Mouse (Mus musculus) C2C12 (cell line): ENCODE measurements at regions not wholly inside any gene's neighbourhood (a gene's known extent, or its start where the extent isn't known, plus 50 kb on each side); places are given as distances from the start of the nearest gene placed in this dataset.

Experiments used
- H3K27me3 ChIP-seq: one replicate; pipeline ENCODE4 v1.6.1; 2011; ENCODE audit not compliant: control insufficient read depth, insufficient read depth, insufficient read length
- H3K36me3 ChIP-seq: one replicate; pipeline ENCODE4 v1.6.1; 2011; ENCODE audit not compliant: control insufficient read depth, insufficient read depth
- H3K4me3 ChIP-seq: one replicate; pipeline ENCODE4 v1.5.1; 2011; ENCODE audit warnings: mild to moderate bottlenecking, control low read depth; ENCODE audit not compliant: poor library complexity, insufficient read depth, severe bottlenecking
- H3K79me2 ChIP-seq: one replicate; pipeline ENCODE4 v1.6.1; 2011; ENCODE audit not compliant: control insufficient read depth, insufficient read depth
- H3K79me3 ChIP-seq: one replicate; pipeline ENCODE4 v1.6.1; 2011; ENCODE audit warnings: low read depth, control low read depth
- H3ac ChIP-seq: one replicate; pipeline ENCODE3; 2011; ENCODE audit warnings: low read depth; ENCODE audit not compliant: control insufficient read depth, insufficient read length
- CEBPB ChIP-seq: IDR thresholded peaks from one replicate; pipeline ENCODE4 v1.6.1; 2011; ENCODE audit warnings: low read depth, mild to moderate bottlenecking, control low read depth, moderate library complexity
- CTCF ChIP-seq: IDR thresholded peaks from one replicate; pipeline ENCODE4 v1.5.1; 2011; ENCODE audit not compliant: control insufficient read depth, insufficient read depth, insufficient read length
- FOSL1 ChIP-seq: IDR thresholded peaks from one replicate; pipeline ENCODE4 v1.8.0; 2011; ENCODE audit warnings: mild to moderate bottlenecking, low read length; ENCODE audit not compliant: poor library complexity, insufficient read depth, severe bottlenecking
- MAX ChIP-seq: IDR thresholded peaks from one replicate; pipeline ENCODE4 v1.6.1; 2011; ENCODE audit warnings: mild to moderate bottlenecking, control low read depth
- MYOD1 ChIP-seq: IDR thresholded peaks from one replicate; pipeline ENCODE4 v1.6.1; 2011; ENCODE audit warnings: low read depth; ENCODE audit not compliant: control insufficient read depth, insufficient read length
- MYOG ChIP-seq: IDR thresholded peaks from one replicate; pipeline ENCODE4 v1.6.1; 2011; ENCODE audit not compliant: control insufficient read depth, insufficient read length; ENCODE audit errors: extremely low read depth
- USF1 ChIP-seq: IDR thresholded peaks from one replicate; pipeline ENCODE4 v1.6.1; 2011; ENCODE audit warnings: low read depth, mild to moderate bottlenecking, control low read depth, moderate library complexity

DNA sequence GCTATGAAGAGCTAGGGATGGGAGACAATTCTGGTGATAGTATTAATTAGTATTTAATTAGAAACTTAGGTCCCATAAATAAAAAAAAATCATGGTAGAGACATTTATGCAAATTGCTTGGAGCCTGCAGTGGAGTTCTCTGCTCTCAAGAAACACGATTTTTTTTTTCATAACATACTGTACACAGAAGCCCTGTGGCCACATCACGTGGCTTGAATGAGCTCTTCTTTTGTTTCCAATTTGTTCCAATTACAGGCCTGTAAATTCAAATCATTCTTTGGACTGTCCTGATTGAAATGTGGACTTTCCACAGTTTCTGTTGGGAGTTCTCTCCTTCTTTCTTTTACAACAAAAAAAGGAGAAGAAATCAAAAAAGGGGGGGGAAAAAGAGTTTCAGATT, 426.7 kb upstream of the Smim15 start:
- TF ChIP-seq FOSL1, result no peak
- TF ChIP-seq MYOG, result no peak
- no peak for TF ChIP-seq MYOD1
- TF ChIP-seq CEBPB, result no peak
- TF ChIP-seq CTCF, result no peak
- TF ChIP-seq MAX, result no peak
- no peak for TF ChIP-seq USF1
- Histone ChIP-seq H3K4me3 (no peak overlapping the region), H3ac (no peak overlapping the region), H3K79me3 (no peaks in the 10 kb centered on the region), H3K79me2 (no peaks in the 10 kb centered on the region), H3K27me3 (no peaks in the 10 kb centered on the region), H3K36me3 (no peaks in the 10 kb centered on the region)

DNA sequence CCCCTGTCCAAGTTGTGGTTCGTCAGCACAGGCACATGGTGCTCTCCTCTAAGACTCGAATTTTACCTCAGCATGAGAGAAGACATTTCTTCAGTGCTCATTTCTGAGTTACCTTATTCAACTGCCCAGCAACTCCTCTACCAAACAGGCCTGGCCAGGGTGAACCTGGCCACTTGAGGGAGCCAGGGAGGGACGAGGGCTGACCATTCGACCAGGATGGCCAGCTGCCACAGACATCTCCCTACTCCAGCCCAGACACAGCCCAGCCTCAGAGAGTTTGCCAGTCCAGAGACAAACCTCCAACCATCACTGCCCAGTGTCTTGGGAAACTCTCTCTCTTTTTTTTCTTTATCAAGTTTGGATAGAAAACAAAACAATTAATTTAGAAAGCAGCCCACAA, 427.5 kb upstream of the Smim15 start:
- TF ChIP-seq USF1, result no peak
- no peak for TF ChIP-seq CEBPB
- TF ChIP-seq MYOD1, result no peak
- no peak for TF ChIP-seq CTCF
- no peak for TF ChIP-seq MAX
- TF ChIP-seq FOSL1, result no peak
- TF ChIP-seq MYOG, result no peak
- H3K36me3 ChIP-seq, result no peaks in the 10 kb centered on the region
- no peaks in the 10 kb centered on the region for H3K79me3 ChIP-seq
- no peak overlapping the region for H3K4me3 ChIP-seq
- no peaks in the 10 kb centered on the region for H3K27me3 ChIP-seq
- no peak overlapping the region for H3ac ChIP-seq
- no peaks in the 10 kb centered on the region for H3K79me2 ChIP-seq

DNA sequence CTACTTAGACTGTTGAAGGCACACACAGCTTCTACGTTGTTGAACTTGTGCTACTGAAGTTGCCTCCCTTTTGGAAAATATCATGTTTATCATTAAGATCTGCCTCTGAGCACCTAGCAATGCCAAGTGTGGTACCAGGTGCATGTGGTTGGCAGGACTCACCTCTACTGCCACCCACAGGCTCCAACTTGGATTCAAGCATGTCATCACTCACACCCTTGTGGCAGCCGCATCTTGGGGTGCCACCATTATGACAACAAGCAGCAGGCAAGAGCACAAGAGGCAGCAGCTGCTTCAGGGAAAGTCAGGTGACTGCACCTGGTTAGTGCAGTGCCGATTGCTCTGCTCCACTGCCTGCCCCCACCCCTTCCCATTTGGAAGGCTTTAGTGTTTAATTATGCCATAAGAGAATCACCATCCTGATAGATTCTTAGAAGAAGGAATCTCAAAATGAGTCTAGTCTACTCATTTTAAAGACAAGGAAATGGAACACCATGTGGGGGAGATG, 435.2 kb upstream of the Smim15 start:
- no peaks in the 10 kb centered on the region for H3K27me3 ChIP-seq
- no peak overlapping the region for H3K4me3 ChIP-seq
- no peak for TF ChIP-seq FOSL1
- no peak for TF ChIP-seq CEBPB
- TF ChIP-seq MYOG, result no peak
- TF ChIP-seq MYOD1, result no peak
- no peak for TF ChIP-seq MAX
- no peak for TF ChIP-seq USF1
- no peak for TF ChIP-seq CTCF
- H3ac ChIP-seq, result no peak overlapping the region
- H3K36me3 ChIP-seq, result no peaks in the 10 kb centered on the region
- no peaks in the 10 kb centered on the region for H3K79me2 ChIP-seq
- no peaks in the 10 kb centered on the region for H3K79me3 ChIP-seq

DNA sequence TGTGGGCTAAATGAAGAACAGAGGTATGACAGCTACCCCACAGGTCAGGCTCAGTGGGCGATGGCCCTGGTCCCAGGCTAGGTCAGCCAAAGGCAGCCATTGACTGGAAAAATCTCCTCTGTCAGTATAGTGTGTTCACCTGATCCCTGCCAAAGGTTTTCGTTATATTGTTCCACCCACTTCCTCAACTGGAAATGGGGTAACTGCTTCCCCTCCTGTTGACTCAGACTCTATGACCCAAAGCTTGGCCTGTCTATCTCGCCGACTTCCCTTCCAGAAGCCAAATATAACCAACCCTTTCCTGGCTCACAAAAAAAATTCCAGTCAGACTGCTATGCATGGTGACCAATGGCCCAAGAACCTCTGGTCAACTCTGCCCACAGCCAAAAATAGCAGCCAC, 437.0 kb upstream of the Smim15 start:
- Histone ChIP-seq H3K36me3 (no peaks in the 10 kb centered on the region), H3K79me3 (no peaks in the 10 kb centered on the region), H3ac (no peak overlapping the region), H3K79me2 (no peaks in the 10 kb centered on the region), H3K4me3 (no peak overlapping the region), H3K27me3 (no peaks in the 10 kb centered on the region)
- TF ChIP-seq CEBPB (no peak), USF1 (no peak), MAX (no peak), FOSL1 (no peak), MYOD1 (no peak), MYOG (no peak), CTCF (no peak)

DNA sequence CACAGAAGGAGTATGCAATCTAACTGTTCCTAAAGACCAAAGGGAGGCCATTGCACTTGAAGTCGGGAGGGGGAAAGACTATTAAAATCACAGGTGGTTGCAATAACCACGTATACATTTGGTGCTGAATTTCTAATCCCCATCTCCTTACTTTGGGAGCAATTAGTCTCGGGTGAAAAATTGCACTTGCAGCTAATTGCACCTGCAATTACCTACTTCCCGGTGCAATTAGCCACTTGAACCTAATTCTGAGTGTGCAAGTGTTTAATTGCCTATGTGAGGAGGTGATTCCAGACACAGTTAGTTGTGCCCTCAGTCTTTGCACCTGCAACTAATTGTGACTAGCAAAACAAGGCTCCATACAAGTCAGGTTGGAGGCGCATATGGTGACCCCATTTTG, 442.1 kb upstream of the Smim15 start:
- no peaks in the 10 kb centered on the region for H3K27me3 ChIP-seq
- no peak overlapping the region for H3ac ChIP-seq
- H3K79me2 ChIP-seq, result no peaks in the 10 kb centered on the region
- no peak overlapping the region for H3K4me3 ChIP-seq
- TF ChIP-seq MYOG, result no peak
- TF ChIP-seq MAX, result no peak
- no peak for TF ChIP-seq FOSL1
- no peak for TF ChIP-seq MYOD1
- no peak for TF ChIP-seq USF1
- no peak for TF ChIP-seq CEBPB
- no peak for TF ChIP-seq CTCF
- no peaks in the 10 kb centered on the region for H3K36me3 ChIP-seq
- no peaks in the 10 kb centered on the region for H3K79me3 ChIP-seq

DNA sequence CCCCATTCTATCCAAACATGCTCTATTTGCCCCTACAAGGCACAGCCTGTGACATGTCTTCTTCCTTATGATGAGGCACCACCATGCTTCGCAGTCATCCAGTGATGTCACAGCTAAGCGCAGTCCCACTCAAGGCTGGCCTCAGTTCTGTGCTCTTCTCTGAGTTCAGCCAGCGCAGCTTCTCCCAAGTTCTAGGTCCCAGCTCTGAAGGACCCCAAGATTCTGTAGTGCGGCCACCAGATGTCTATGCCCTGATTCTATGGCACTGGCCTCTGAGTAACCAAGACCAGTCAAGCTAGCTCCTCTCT, 443.2 kb upstream of the Smim15 start:
- Histone ChIP-seq H3K27me3 (no peaks in the 10 kb centered on the region), H3K36me3 (no peaks in the 10 kb centered on the region), H3K79me2 (no peaks in the 10 kb centered on the region), H3ac (no peak overlapping the region), H3K79me3 (no peaks in the 10 kb centered on the region), H3K4me3 (no peak overlapping the region)
- TF ChIP-seq MYOG (no peak), MYOD1 (no peak), CTCF (no peak), MAX (no peak), USF1 (no peak), FOSL1 (no peak), CEBPB (no peak)
